Mouse (Mus musculus): ENCODE measurements around the gene Nfic. TPM values are rescaled to one million over a fixed set of nuclear protein-coding genes. Genes with fewer than 3 reads are reported as not detected.

Gene Nfic
- total RNA-seq, 1 experiment from 2014 or later, result 104 TPM

GRCm38 (mm10) chr10:81430141-81430830, 25.1 kb downstream of the Nfic start:
- peak; percentile 89 for DNase-seq

- DNase-seq, result peak; percentile 90
These were observed 25.8 kb downstream of the Nfic start for GRCm38 (mm10) chr10:81429605-81430061.

DNA sequence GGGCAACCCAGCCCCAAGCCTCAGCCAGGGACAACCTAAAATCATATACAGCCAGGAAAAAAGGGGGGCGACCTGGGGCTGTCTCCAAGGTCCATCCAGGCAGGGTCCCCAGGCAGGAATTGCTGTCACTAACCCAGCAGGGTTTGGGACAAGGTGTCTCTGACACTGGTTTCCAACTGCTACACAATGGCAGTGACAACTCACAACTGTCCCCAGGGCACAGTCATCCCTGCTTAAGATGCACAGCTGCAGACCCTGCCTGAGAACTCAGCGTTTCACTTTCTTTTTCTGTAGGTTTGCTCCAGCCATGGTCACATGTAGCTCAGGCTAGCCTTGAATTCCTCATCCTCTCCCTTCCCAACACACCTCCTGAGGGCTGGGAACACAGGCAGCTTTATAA, 26.3 kb downstream of the Nfic start:
- peak; percentile 9 for DNase-seq

DNA sequence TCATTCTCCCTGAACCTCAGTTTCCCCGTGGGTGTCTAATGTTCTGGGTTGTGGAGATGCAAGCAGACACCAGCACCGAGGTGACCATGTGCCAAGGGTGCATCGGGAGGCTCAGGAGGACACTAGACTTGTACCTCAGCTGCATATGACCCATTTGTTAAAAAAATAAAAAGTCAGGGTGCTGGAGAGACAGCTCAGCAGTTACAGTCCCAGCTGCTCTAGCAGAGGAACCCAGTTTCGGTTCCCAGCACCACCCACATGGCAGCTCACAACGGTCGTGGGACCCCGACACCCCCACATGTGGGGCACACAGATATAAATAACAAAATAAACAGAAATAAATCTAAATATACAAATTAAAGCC, 26.9 kb downstream of the Nfic start:
- DNase-seq, result peak; percentile 4

- peak; percentile 6 for DNase-seq
These were observed 27.5 kb downstream of the Nfic start for GRCm38 (mm10) chr10:81427804-81428506.

GRCm38 (mm10) chr10:81427327-81427726, 28.1 kb downstream of the Nfic start:
- DNase-seq, result no peak

DNA sequence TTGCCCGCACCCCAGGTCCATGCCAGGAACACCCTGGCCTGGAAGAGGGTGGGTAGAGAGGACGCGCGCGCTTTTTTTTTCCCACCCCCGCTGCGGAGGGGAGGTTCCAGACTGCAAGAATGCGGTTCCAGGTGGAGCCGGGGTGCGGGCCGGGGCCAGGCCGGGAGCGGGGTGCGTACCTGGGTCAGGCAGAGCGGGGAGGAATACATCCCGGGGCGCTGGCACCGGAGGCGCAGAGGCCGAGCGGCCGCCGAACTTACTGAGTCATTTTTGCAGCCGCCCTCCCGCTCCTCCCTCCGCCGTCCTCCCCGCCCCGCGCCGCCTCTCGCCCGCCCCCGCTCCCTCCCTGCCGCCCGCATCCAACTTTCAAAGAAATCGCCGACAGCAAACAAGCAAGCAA, 28.5 kb downstream of the Nfic start:
- DNase-seq, result peak; percentile 88

DNA sequence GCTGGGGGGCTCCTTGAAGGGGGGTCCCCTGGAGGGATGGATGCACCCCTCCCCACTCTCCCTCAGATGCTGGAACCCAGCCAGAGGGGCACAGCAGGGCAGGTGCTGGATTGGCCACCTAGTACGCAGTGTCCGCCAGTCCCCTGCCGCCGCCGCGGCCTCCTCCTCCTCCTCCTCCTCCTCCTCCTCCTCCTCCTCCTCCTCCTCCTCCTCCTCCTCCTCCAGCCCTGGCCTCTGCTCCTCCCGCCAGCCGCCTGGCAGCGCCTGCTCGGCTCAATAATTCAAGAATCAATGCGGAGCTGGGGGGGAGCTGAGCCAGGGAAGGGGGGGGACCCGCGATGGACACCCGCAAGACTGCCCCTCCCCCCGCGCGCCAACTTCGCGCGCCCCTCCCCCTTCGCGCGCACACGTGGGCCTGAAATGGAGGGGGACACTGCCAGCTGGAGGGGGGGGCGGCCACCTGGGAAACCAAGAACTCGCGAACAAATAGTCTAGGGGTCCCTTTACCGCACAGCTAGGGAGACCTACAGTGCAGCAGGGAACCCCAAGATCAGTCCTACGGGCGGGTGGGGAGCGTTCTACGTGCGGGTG, 29.3 kb downstream of the Nfic start:
- peak; percentile 55 for DNase-seq

GRCm38 (mm10) chr10:81425236-81425850, 30.1 kb downstream of the Nfic start:
- peak; percentile 74 for DNase-seq

GRCm38 (mm10) chr10:81424246-81425051, 31.0 kb downstream of the Nfic start:
- DNase-seq, result peak; percentile 89

DNA sequence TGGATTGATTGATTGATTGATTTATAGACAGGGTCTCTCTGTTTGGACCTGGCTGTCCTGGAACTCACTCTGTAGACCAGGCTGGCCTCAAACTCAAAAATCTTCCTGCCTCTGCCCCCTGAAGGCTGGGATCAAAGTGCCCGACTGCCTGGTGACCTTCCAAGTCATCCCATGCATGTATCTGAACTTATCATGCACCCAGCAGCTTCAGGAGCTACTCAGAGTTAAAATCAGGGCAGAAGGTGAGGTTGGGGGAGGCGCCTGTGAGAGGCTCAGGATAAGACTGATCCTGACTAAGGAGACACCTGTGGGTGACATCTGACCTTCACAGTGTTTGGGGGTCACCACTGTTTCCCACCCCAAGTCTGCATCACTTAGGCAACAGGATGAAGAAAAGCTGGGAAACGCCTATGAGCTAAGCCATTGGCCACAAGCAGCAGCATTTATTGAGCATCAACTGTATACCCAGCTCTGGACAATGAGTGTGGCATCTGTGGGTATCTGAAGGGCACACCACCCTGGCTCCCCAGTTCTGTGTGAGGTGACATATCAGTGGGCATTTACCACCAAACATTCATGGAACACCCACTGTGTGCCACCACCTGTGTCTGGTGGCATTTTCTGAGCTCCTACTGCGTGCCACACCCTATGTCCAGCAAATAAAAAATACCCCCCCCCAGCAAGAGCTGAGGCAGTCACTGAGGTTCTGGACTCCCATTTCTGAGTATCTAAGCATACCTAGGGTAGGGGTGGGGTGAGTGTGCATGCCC, 31.8 kb downstream of the Nfic start:
- peak; percentile 4 for DNase-seq

DNA sequence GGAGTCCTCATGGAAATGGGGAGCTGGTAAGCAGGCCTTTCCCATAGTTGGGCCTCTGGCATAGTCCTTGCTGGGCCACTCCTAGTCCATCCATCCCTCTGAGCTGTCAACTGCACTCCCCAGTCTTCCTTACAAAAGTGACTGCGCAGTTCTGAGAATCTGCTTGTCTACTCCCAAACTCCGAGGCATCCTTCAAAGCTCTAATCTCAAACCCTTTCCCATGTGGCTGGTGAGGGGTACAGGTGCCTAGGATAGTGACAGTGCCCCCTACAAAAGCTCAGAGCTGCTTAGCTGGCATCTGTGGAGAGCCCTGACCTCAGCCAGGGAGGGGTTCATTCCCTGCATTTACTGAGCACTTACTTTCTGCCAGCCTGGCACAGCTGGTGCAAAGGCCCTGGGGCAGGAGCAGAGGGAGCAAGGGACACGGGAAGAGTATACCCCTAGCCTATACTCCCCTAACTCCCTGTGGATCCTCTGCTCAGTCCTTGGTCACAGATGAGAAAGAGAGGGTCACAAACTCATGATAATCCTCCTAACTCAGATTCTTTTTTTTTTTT, 32.7 kb downstream of the Nfic start:
- DNase-seq, result peak; percentile 6

- peak; percentile 28 for DNase-seq
These were observed 33.2 kb downstream of the Nfic start for GRCm38 (mm10) chr10:81422191-81422590.

DNA sequence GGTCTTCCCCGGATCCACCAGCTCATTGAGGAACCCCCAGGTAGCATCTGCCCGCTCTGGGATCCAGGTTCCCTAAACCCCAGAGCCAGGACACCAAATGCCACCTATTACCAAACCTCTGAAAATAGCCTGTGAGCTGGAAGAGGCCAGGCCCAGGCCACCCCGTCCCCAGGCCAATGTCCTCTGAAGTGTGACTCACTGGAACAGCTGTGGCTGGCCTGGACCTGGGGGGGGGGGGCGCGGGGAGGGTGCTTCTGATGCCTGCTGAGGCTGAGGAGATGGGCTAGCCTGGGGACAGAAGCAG, 33.7 kb downstream of the Nfic start:
- DNase-seq, result peak; percentile 73

DNA sequence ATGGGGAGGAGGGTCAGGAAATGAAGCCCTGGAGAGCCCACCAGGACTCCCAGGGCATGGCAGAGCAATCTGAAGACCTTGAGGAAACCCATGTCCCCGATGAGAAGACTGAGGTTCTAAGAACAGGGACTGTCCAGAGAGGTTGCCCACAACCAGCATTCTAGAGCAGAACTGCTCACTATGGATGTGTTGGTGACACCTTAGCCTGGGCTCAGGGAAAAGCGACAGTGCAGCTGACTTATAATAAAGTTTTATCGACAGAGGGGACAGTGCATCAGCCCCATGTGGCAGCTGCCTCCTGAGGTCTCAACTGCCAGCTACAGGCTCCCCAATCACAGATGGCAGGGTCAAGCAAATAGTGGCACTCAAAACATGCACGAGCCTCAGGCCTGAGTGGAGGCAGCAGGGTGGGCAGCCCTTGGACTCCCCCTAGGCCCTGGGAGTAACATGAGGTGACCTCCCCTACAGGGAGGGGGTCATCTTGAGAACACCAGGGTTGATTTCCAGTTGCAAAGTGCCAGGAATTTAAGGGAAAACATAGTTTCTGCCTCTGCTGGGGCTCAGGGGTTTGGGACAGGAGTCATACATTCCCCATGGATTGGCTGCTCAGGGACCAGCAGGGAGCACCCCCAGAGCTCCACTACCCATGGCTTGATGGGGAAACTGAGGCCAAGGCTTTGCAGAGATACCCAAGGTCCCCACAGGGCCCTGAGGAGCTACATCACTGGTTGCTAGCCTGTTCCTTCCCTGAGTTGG, 34.2 kb downstream of the Nfic start:
- no peak for DNase-seq

DNA sequence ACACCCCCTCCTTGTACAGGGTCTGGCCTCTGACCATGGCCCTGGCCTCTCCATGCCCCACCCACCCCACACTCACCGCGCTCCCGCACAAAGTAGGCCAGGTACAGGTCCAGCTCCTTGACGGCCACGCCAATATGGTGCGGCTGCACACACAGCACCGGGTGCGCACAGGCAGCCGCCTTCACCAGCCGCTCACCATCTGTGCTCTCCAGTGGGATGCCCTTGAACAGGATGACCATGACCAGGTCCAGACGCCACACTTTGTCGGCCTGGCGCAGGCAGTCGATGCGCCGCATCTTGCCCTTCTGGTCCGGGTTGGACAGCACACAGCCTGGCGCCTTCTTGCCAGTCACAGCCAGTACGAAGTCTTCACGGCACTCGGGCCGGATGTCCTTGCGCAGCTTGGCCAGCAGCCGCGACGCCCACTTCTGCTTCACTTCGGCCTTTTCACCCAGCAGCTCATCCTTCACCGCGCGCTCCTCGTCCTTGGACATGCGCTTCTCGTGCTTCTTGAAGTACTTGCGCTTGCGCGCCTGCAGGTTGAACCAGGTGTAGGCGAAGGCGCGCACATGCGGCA, 35.2 kb downstream of the Nfic start:
- peak; percentile 80 for DNase-seq

- peak; percentile 17 for DNase-seq
These were observed 36.1 kb downstream of the Nfic start for GRCm38 (mm10) chr10:81419111-81419928.

- peak; percentile 13 for DNase-seq
These were observed 37.0 kb downstream of the Nfic start for GRCm38 (mm10) chr10:81418216-81419070.
